Mouse (Mus musculus) kidney, embryonic 16.5 days (tissue): ENCODE measurements around the gene Endod1. TPM values are rescaled to one million over a fixed set of nuclear protein-coding genes. Genes with fewer than 3 reads are reported as not detected.

ENCODE experiments used
- ATAC-seq: fragments of 200-750 bp; cut with Nextera tagmentation; 2 replicates; pipeline ENCODE4 v1.8.0; 2017; ENCODE audit warnings: moderate TSS enrichment; ENCODE audit not compliant: low FRiP score, low TSS enrichment
- H3K27ac ChIP-seq: fragments of 300-500 bp; sonication (generic); 2 replicates; pipeline ENCODE4 v1.5.1; 2014; ENCODE audit warnings: low read length
- H3K27me3 ChIP-seq: fragments of 300-500 bp; sonication (generic); 2 replicates; pipeline ENCODE4 v1.6.1; 2014; ENCODE audit warnings: low read length, control low read depth, mixed read lengths; ENCODE audit not compliant: insufficient read depth
- H3K36me3 ChIP-seq: fragments of 300-500 bp; sonication (generic); 2 replicates; pipeline ENCODE4 v1.6.1; 2014; ENCODE audit warnings: low read length, control low read depth, mixed read lengths; ENCODE audit not compliant: insufficient read depth
- H3K4me1 ChIP-seq: fragments of 300-500 bp; sonication (generic); 2 replicates; pipeline ENCODE4 v1.6.1; 2014; ENCODE audit warnings: low read length, control low read depth, mixed read lengths; ENCODE audit not compliant: insufficient read depth
- H3K4me2 ChIP-seq: fragments of 300-500 bp; sonication (generic); replicated peaks from 2 replicates; pipeline ENCODE4 v1.6.1; 2014; ENCODE audit warnings: low read depth, low read length
- H3K4me3 ChIP-seq: fragments of 300-500 bp; sonication (generic); 2 replicates; pipeline ENCODE4 v1.5.1; 2014; ENCODE audit warnings: mild to moderate bottlenecking, low read length
- H3K9ac ChIP-seq: fragments of 300-500 bp; sonication (generic); replicated peaks from 2 replicates; pipeline ENCODE4 v1.6.1; 2014; ENCODE audit warnings: low read length
- H3K9me3 ChIP-seq: fragments of 300-500 bp; sonication (generic); 2 replicates; pipeline ENCODE4 v1.6.1; 2016; ENCODE audit warnings: low read length, control low read depth
- WGBS: fragments of 180-500 bp; shearing (Covaris S2); extraction: QIAGEN DNeasy Blood & Tissue Kit; methylation state at CpG from one replicate; pipeline ENCODE4 v1.1.7; 2014; 5-methylcytosine and 5-hydroxymethylcytosine counted together
- polyA plus RNA-seq: library from polyadenylated mRNA; unstranded; fragments of >200 nt; fragmentation: Nextera tagmentation; extraction: Ambion mirVana; gene quantifications from 2 replicates; pipeline ENCODE4 v1.2.1, GENCODE M21; 2015

Gene Endod1
- polyA plus RNA-seq, 1 experiment from 2014 or later = 17.8 TPM

- WGBS = 72% methylated on average over 2 of the region's 2 CpGs
- no peaks in the 10 kb centered on the region for H3K27me3 ChIP-seq
- no peak overlapping the region for H3K4me3 ChIP-seq
- H3K9me3 ChIP-seq = no peaks in the 10 kb centered on the region
- no peak for ATAC-seq
- no peak overlapping the region for H3K4me2 ChIP-seq
- no peak overlapping the region for H3K27ac ChIP-seq
- H3K9ac ChIP-seq = no peak overlapping the region
- no peaks in the 10 kb centered on the region for H3K4me1 ChIP-seq
- H3K36me3 ChIP-seq = no peaks in the 10 kb centered on the region
These were observed 14.8 kb upstream of the Endod1 start for GRCm38 (mm10) chr9:14396096-14396495.

DNA sequence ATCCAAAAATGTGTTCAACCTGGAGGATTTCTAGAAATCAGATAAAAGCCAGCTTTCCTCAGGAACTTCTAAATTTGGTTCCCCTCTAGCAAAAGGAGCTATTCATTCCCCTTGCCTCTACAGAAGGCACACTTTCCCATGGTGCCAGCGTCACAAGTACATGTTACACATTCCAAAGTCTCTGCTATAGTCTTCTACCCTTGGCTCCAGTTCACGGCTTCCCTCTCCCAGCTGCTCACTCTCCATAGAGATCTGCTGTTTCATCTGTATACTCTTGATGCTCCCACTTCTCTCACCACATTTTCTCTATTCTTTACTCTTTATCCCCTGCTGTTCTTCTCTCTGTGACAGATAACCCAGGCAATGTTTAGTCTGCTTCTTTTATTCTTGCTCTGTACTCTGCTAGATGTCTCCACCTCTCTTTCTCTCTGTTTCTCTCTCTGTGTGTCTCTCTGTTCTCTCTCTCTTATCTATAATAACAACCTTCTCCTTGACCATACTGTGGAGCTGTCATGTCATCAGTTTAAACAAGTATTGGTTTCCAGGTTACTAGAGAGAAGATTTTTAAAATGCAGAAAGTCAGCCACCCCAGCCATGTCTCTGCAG is 13.8 kb upstream of the Endod1 start:
- no peaks in the 10 kb centered on the region for H3K27me3 ChIP-seq
- no peaks in the 10 kb centered on the region for H3K4me1 ChIP-seq
- no peaks in the 10 kb centered on the region for H3K9me3 ChIP-seq
- no peaks in the 10 kb centered on the region for H3K36me3 ChIP-seq
- H3K9ac ChIP-seq = no peak overlapping the region
- no peak overlapping the region for H3K4me2 ChIP-seq
- no peak for ATAC-seq
- 50% methylated on average over 2 of the region's 2 CpGs for WGBS
- no peak overlapping the region for H3K27ac ChIP-seq
- H3K4me3 ChIP-seq = no peak overlapping the region

DNA sequence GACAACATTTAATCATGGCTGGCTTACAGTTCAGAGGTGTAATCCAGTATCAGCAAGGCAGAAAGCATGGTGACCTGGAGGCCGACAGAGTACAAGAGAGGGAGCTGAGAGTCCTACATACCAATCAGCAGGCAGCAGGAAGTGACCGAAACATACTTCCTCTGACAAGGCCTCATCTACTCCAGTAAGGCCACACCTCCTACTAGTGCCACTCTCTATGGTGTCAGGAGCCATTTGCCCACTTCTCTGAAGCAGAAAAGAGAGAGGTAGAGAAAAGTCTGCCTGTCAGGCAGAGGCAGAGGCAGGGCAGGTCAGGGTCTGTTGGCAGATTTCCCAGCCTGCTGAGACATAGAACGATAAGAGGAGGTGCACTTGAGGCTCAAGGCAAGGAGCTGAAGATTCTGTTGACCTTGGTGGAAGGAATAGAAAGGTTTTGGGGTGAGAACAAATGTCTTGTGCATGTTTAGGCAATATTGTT is 10.6 kb upstream of the Endod1 start:
- no peaks in the 10 kb centered on the region for H3K9me3 ChIP-seq
- no peaks in the 10 kb centered on the region for H3K4me1 ChIP-seq
- no peak for ATAC-seq
- H3K9ac ChIP-seq = no peak overlapping the region
- WGBS = 74% methylated on average over 3 of the region's 3 CpGs
- no peak overlapping the region for H3K4me3 ChIP-seq
- H3K27me3 ChIP-seq = no peaks in the 10 kb centered on the region
- H3K4me2 ChIP-seq = no peak overlapping the region
- H3K27ac ChIP-seq = no peak overlapping the region
- H3K36me3 ChIP-seq = no peaks in the 10 kb centered on the region

DNA sequence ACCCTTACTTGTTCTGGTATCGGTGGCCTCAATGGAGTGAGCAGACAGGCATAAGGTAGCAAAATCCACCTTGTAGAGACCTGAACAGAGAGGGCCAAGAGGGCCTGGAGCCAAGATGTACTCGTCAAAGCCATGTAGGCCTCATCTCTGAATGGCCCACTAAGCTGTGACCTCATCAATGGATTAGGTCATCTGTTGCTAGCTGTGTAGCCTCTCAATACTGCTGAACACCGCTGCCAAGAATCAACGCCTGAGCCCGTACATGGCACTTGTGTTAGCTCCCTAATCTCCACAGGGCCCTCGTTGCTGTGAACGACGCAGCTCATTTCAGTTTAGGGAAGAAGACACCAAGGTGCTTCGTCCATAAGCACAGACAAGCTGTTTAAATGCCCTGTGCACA is 10.0 kb upstream of the Endod1 start:
- Histone ChIP-seq H3K4me3 (no peak overlapping the region), H3K27me3 (no peaks in the 10 kb centered on the region), H3K36me3 (no peaks in the 10 kb centered on the region), H3K9me3 (no peaks in the 10 kb centered on the region), H3K4me2 (no peak overlapping the region), H3K4me1 (no peaks in the 10 kb centered on the region), H3K9ac (no peak overlapping the region), H3K27ac (no peak overlapping the region)
- 90% methylated on average over 9 of the region's 9 CpGs for WGBS
- no peak for ATAC-seq

DNA sequence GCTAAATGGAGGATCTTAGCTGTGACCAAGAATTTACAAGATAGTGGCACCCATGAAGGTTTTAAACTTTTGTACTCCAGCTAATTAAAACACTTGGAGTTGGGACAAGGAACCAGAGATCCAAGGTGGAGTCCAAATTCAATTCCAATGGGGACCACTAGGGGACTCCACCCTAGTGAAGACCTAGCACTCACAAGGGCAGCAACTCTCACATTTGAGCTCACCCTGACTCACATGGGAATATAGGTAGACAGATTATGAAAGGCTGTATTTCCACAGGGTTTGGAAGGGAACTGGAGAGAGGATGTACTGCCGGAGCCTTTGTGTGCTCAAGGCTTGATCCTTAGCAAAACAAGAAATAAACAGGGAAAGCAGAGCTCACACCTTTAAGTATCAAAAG is 9.0 kb upstream of the Endod1 start:
- no peak overlapping the region for H3K4me2 ChIP-seq
- H3K9me3 ChIP-seq = no peaks in the 10 kb centered on the region
- WGBS = 100% methylated on average over 1 of the region's 1 CpGs
- no peaks in the 10 kb centered on the region for H3K36me3 ChIP-seq
- ATAC-seq = no peak
- H3K27ac ChIP-seq = no peak overlapping the region
- H3K27me3 ChIP-seq = no peaks in the 10 kb centered on the region
- H3K9ac ChIP-seq = no peak overlapping the region
- no peaks in the 10 kb centered on the region for H3K4me1 ChIP-seq
- H3K4me3 ChIP-seq = no peak overlapping the region

DNA sequence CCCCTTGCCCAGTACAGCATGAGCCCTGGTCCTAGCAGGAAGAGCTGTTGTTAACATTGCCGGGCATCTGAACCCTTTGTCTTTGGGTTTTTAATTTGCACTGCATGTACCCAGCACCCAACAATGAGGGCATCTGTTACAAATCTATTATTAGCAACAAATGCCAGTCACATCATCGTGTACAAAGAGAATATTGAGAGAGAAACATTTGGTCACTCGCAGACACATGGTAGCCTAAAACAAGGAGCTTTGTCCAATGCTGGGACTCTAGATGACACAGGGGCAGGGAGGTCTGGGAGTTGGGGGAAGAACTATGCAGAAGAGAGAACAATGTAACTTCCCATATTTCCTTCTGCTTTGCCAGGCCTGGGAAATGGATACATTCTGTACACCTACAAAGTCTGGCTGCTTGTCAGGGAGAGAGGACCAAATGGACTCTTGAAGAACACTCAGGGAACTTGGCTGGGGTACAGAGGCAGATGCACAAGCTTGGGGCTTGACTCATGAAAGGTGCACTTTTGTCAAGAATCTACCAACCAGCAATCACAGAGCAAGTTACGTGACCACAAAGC is 7.8 kb upstream of the Endod1 start:
- no peak overlapping the region for H3K4me2 ChIP-seq
- no peak overlapping the region for H3K9ac ChIP-seq
- no peaks in the 10 kb centered on the region for H3K4me1 ChIP-seq
- no peak overlapping the region for H3K4me3 ChIP-seq
- H3K36me3 ChIP-seq = no peaks in the 10 kb centered on the region
- H3K9me3 ChIP-seq = no peaks in the 10 kb centered on the region
- no peaks in the 10 kb centered on the region for H3K27me3 ChIP-seq
- H3K27ac ChIP-seq = no peak overlapping the region
- ATAC-seq = no peak
- 83% methylated on average over 4 of the region's 4 CpGs for WGBS

DNA sequence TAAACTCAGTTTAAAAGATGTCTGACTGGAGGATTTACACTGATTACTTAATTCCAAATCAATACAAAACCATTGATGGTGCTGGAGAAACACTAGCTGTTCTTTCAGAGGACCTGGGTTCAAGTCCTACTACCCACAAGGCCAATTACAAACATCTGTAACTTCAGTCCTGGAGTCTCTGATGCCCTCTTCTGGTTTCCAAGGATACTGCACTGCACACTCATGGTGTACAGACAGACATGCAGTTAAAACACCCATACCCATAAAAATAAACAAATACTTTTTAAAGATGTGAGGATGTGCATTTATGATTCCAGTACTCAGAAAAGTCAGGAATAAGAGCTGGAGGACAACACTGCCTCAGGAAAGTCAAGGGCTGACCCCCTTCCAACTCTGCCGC is 6.7 kb upstream of the Endod1 start:
- H3K9me3 ChIP-seq = no peaks in the 10 kb centered on the region

DNA sequence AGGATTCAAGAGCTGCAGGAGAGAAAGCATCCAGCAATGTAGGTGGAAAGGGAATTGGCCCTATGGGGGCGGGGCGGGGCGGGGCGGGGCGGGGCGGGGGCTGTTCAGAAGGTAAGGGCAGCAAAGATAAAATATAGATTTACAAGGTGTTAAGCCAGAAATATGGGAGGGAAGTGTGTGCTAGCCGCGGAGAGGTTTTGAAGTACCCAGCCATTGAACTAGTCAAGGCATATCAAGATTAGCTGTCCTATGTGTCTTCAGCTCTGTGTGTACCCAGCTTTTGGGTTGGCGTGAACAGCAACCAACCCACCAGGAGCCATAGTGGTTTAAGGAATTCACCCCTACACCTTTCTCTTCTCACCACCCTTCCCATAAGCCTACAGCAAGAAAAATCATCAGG is 5.5 kb upstream of the Endod1 start:
- no peak overlapping the region for H3K27ac ChIP-seq
- H3K9ac ChIP-seq = no peak overlapping the region
- H3K27me3 ChIP-seq = no peaks in the 10 kb centered on the region
- no peak overlapping the region for H3K4me2 ChIP-seq
- no peaks in the 10 kb centered on the region for H3K9me3 ChIP-seq
- no peaks in the 10 kb centered on the region for H3K36me3 ChIP-seq
- ATAC-seq = no peak
- no peak overlapping the region for H3K4me3 ChIP-seq
- peaks cover 2% of the 10 kb centered on the region for H3K4me1 ChIP-seq
- WGBS = 56% methylated on average over 9 of the region's 9 CpGs

More for the DNA sequence above, 6.7 kb upstream of the Endod1 start:
- Histone ChIP-seq H3K9ac (no peak overlapping the region), H3K27ac (no peak overlapping the region), H3K36me3 (no peaks in the 10 kb centered on the region), H3K4me1 (no peaks in the 10 kb centered on the region), H3K4me3 (no peak overlapping the region), H3K4me2 (no peak overlapping the region), H3K27me3 (no peaks in the 10 kb centered on the region)
- 100% methylated on average over 1 of the region's 1 CpGs for WGBS
- ATAC-seq = no peak

- H3K4me2 ChIP-seq = no peak overlapping the region
These were observed 4.4 kb upstream of the Endod1 start for GRCm38 (mm10) chr9:14385665-14386064.

DNA sequence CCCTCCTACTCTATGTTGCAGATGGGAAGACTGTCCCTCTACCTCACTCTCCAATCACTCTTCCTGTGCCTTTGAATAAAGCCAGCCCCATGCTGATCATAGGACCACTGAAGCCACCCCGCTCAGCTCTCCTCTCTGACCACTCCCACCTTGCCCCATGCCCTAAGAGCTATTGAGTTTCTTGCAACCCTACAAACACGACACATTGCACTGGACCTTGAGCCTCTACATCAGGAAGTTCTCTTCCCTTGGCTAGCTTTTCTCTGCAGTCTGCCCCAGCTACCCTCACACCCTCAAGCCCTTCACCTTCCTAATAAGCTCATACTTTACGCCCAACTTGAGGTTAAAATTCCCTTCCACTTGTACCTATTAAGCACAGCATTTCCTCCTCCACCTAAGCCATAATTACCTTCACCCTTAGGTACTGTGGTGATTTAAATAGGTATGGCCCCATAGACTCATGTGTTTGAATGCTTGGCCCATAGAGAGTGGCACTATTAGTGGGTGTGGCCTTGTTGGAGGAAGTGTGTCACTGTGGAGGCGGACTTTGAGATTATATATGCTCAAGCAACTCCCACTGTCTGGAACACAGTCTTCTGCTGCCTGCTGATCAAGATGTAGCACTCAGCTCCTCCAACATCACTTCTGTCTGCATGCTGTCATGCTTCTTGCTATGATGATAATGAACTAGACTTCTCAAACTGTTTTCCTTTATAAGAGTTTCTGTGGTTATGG is 2.0 kb upstream of the Endod1 start:
- Histone ChIP-seq H3K9ac (no peak overlapping the region), H3K27ac (no peak overlapping the region), H3K4me1 (peaks cover 17% of the 10 kb centered on the region), H3K27me3 (no peaks in the 10 kb centered on the region), H3K9me3 (no peaks in the 10 kb centered on the region), H3K4me2 (no peak overlapping the region), H3K4me3 (no peak overlapping the region), H3K36me3 (no peaks in the 10 kb centered on the region)
- no peak for ATAC-seq
- WGBS = 72% methylated on average over 4 of the region's 4 CpGs

More at GRCm38 (mm10) chr9:14385665-14386064, 4.4 kb upstream of the Endod1 start:
- H3K27ac ChIP-seq = no peak overlapping the region
- H3K9me3 ChIP-seq = no peaks in the 10 kb centered on the region
- peaks cover 8% of the 10 kb centered on the region for H3K4me1 ChIP-seq
- no peaks in the 10 kb centered on the region for H3K36me3 ChIP-seq
- no peak overlapping the region for H3K9ac ChIP-seq
- no peak for ATAC-seq
- H3K27me3 ChIP-seq = no peaks in the 10 kb centered on the region
- 80% methylated on average over 8 of the region's 8 CpGs for WGBS
- H3K4me3 ChIP-seq = no peak overlapping the region
